Mouse (Mus musculus) CH12.LX (cell line): ENCODE measurements at regions not wholly inside any gene's neighbourhood (a gene's known extent, or its start where the extent isn't known, plus 50 kb on each side); places are given as distances from the start of the nearest gene placed in this dataset.

Source experiments
- DNase-seq: peaks from one replicate; pipeline ENCODE4 v3.0.0-alpha.2; 2013; ENCODE audit errors: extremely low read depth
- H3K27ac ChIP-seq: 2 replicates; pipeline ENCODE4 v1.5.1; 2012; ENCODE audit warnings: low read depth, mild to moderate bottlenecking, control low read depth, moderate library complexity; ENCODE audit not compliant: insufficient read depth
- H3K27me3 ChIP-seq: replicated peaks from 2 replicates; pipeline ENCODE3; 2012; ENCODE audit warnings: inconsistent platforms
- H3K36me3 ChIP-seq, 2 experiments: replicated peaks in 1 of 2; 2 replicates each; pipeline versions ENCODE3 to v1.6.1; 2012; ENCODE audit warnings: inconsistent platforms in 1 of 2, low read length in 1 of 2, mild to moderate bottlenecking in 1 of 2, mixed read lengths in 1 of 2, moderate library complexity in 1 of 2; ENCODE audit not compliant: control insufficient read depth in 1 of 2, insufficient read depth in 1 of 2
- H3K4me1 ChIP-seq, 2 experiments: 2 replicates each; pipeline ENCODE4 v1.6.1; 2012; ENCODE audit warnings: inconsistent platforms in 1 of 2, moderate library complexity in 1 of 2; ENCODE audit not compliant: insufficient read depth in 2 of 2, control insufficient read depth in 1 of 2
- H3K4me2 ChIP-seq: 2 replicates; pipeline ENCODE4 v1.6.1; 2012; ENCODE audit warnings: low read depth, mild to moderate bottlenecking, control low read depth; ENCODE audit not compliant: poor library complexity, insufficient read depth, severe bottlenecking
- H3K4me3 ChIP-seq, 3 experiments: fragments of 150-350 bp in 1 of 3; sonication (generic) in 1 of 3; replicated peaks in 1 of 3; 2 replicates each; pipeline versions ENCODE3 to v1.5.1; 2011 to 2012; ENCODE audit warnings: low read depth in 2 of 3, low read length in 2 of 3, mild to moderate bottlenecking in 2 of 3, moderate library complexity in 2 of 3, control low read depth in 1 of 3, improper control_type of control experiment in 1 of 3, inconsistent platforms in 1 of 3, mixed read lengths in 1 of 3; ENCODE audit not compliant: poor library complexity in 1 of 3
- H3K79me2 ChIP-seq: replicated peaks from 2 replicates; pipeline ENCODE4 v1.6.1; 2012; ENCODE audit warnings: mild to moderate bottlenecking, moderate library complexity; ENCODE audit not compliant: control insufficient read depth, poor library complexity, insufficient read depth, severe bottlenecking; ENCODE audit errors: extremely low read depth
- H3K9ac ChIP-seq: 2 replicates; pipeline ENCODE4 v1.6.1; 2012; ENCODE audit warnings: low read depth, mild to moderate bottlenecking, control low read depth, moderate library complexity; ENCODE audit not compliant: insufficient read depth
- H3K9me3 ChIP-seq: replicated peaks from 2 replicates; pipeline ENCODE3; 2012; ENCODE audit warnings: low read length, inconsistent platforms, mixed read lengths
- CHD1 ChIP-seq: IDR thresholded peaks from 2 replicates; pipeline ENCODE4 v1.6.1; 2012; ENCODE audit warnings: low read depth, low read length, improper control_type of control experiment, inconsistent platforms
- CHD2 ChIP-seq: IDR thresholded peaks from 2 replicates; pipeline ENCODE4 v1.6.1; 2011; ENCODE audit warnings: low read length, improper control_type of control experiment
- E2F4 ChIP-seq: IDR thresholded peaks from 2 replicates; pipeline ENCODE4 v1.6.1; 2011; ENCODE audit warnings: low read depth, low read length, improper control_type of control experiment; ENCODE audit not compliant: insufficient replicate concordance
- EP300 ChIP-seq: IDR thresholded peaks from 2 replicates; pipeline ENCODE4 v1.6.1; 2011; ENCODE audit warnings: low read length, improper control_type of control experiment
- GABPA ChIP-seq: IDR thresholded peaks from 2 replicates; pipeline ENCODE4 v1.6.1; 2012; ENCODE audit warnings: low read depth, low read length, improper control_type of control experiment, inconsistent platforms; ENCODE audit not compliant: insufficient replicate concordance
- HCFC1 ChIP-seq: IDR thresholded peaks from 2 replicates; pipeline ENCODE4 v1.6.1; 2012; ENCODE audit warnings: low read depth, mild to moderate bottlenecking, inconsistent platforms, low read length, improper control_type of control experiment
- JUND ChIP-seq: conservative IDR thresholded peaks from 2 replicates; pipeline ENCODE4 v1.6.1; 2011; ENCODE audit warnings: low read depth, low read length, improper control_type of control experiment
- KAT2A ChIP-seq: IDR thresholded peaks from 2 replicates; pipeline ENCODE4 v1.6.1; 2012; ENCODE audit warnings: low read length, improper control_type of control experiment, inconsistent platforms; ENCODE audit not compliant: insufficient replicate concordance
- MAX ChIP-seq: IDR thresholded peaks from 2 replicates; pipeline ENCODE4 v1.6.1; 2011; ENCODE audit warnings: low read length, improper control_type of control experiment
- MEF2A ChIP-seq: IDR thresholded peaks from 2 replicates; pipeline ENCODE4 v1.6.1; 2014; ENCODE audit warnings: low read depth, mild to moderate bottlenecking, inconsistent platforms, low read length, improper control_type of control experiment, borderline replicate concordance
- NELFE ChIP-seq: IDR thresholded peaks from 2 replicates; pipeline ENCODE4 v1.6.1; 2011; ENCODE audit warnings: low read depth, low read length, improper control_type of control experiment
- NRF1 ChIP-seq: IDR thresholded peaks from 2 replicates; pipeline ENCODE4 v1.6.1; 2014; ENCODE audit warnings: low read depth, mild to moderate bottlenecking, inconsistent platforms, low read length, improper control_type of control experiment, moderate library complexity
- PAX5 ChIP-seq: IDR thresholded peaks from 2 replicates; pipeline ENCODE4 v1.6.1; 2012; ENCODE audit warnings: low read length, inconsistent platforms, mixed read lengths
- POLR2AphosphoS2 ChIP-seq: IDR thresholded peaks from 2 replicates; pipeline ENCODE4 v1.6.1; 2011; ENCODE audit warnings: low read depth, low read length, improper control_type of control experiment
- RAD21 ChIP-seq: IDR thresholded peaks from 2 replicates; pipeline ENCODE4 v1.6.1; 2011; ENCODE audit warnings: low read depth, mild to moderate bottlenecking, low read length, improper control_type of control experiment, moderate library complexity
- SIN3A ChIP-seq: IDR thresholded peaks from 2 replicates; pipeline ENCODE4 v1.6.1; 2012; ENCODE audit warnings: low read length, improper control_type of control experiment, inconsistent platforms
- SMC3 ChIP-seq: IDR thresholded peaks from 2 replicates; pipeline ENCODE4 v1.6.1; 2011; ENCODE audit warnings: low read depth, low read length, improper control_type of control experiment
- TBP ChIP-seq: conservative IDR thresholded peaks from 2 replicates; pipeline ENCODE4 v1.6.1; 2011; ENCODE audit warnings: low read depth, low read length, improper control_type of control experiment
- UBTF ChIP-seq: IDR thresholded peaks from 2 replicates; pipeline ENCODE4 v1.6.1; 2012; ENCODE audit warnings: low read depth, mild to moderate bottlenecking, inconsistent platforms, low read length, improper control_type of control experiment, moderate library complexity
- USF1 ChIP-seq: IDR thresholded peaks from 2 replicates; pipeline ENCODE4 v1.6.1; 2014; ENCODE audit warnings: low read depth, mild to moderate bottlenecking, inconsistent platforms, low read length, improper control_type of control experiment
- USF2 ChIP-seq: conservative IDR thresholded peaks from 2 replicates; pipeline ENCODE4 v1.6.1; 2011; ENCODE audit warnings: low read depth, low read length, improper control_type of control experiment
- ZC3H11A ChIP-seq: IDR thresholded peaks from 2 replicates; pipeline ENCODE4 v1.6.1; 2012; ENCODE audit warnings: low read depth, mild to moderate bottlenecking, inconsistent platforms, low read length, improper control_type of control experiment
- ZKSCAN1 ChIP-seq: IDR thresholded peaks from 2 replicates; pipeline ENCODE4 v1.6.1; 2012; ENCODE audit warnings: low read depth, inconsistent platforms, low read length, improper control_type of control experiment, borderline replicate concordance
- ZMIZ1 ChIP-seq: IDR thresholded peaks from 2 replicates; pipeline ENCODE4 v1.6.1; 2012; ENCODE audit warnings: low read depth, mild to moderate bottlenecking, inconsistent platforms, low read length, improper control_type of control experiment
- dilution Hi-C: fragments of 300-500 bp; cut with MboI; formaldehyde crosslinking; loops from 2 replicates; pipeline ENCODE4 v1.14.3; 2020; ENCODE audit warnings: low sequenced_read_pairs; ENCODE audit not compliant: extremely low pct_unique_long_range_greater_than_20kb, extremely low pct_ligation_motif_present
- in situ Hi-C: fragments of 300-500 bp; cut with MboI; formaldehyde crosslinking; loops from 3 replicates; pipeline ENCODE4 v1.14.3; 2019; ENCODE audit warnings: low sequenced_read_pairs, low pct_ligation_motif_present, low pct_unique_long_range_greater_than_20kb, mixed read lengths

GRCm38 (mm10) chr11:89239891-89240290 lies 62.2 kb downstream of the Nog start:
- Histone ChIP-seq H3K27ac (no peak overlapping the region), H3K36me3 (no peaks in the 10 kb centered on the region), H3K27me3 (no peaks in the 10 kb centered on the region), H3K9me3 (peaks cover 3% of the 10 kb centered on the region), H3K9ac (no peak overlapping the region), H3K4me3 (no peak overlapping the region), H3K4me1 (peaks cover 0 to 13% of the 10 kb centered on the region in 2 experiments; a peak in 2 of 4 replicates), H3K79me2 (no peaks in the 10 kb centered on the region), H3K4me2 (no peak overlapping the region)
- dilution Hi-C loops (no loop called here), in situ Hi-C loops (no loop called here)
- DNase-seq, result no peak
- TF ChIP-seq UBTF, result no peak
- no peak for TF ChIP-seq ZKSCAN1
- TF ChIP-seq MEF2A, result no peak

- no peaks in the 10 kb centered on the region for H3K27me3 ChIP-seq
- no peaks in the 10 kb centered on the region for H3K36me3 ChIP-seq
- H3K27ac ChIP-seq, result no peak overlapping the region
- peaks cover 0 to 14% of the 10 kb centered on the region in 2 experiments; a peak in 2 of 4 replicates for H3K4me1 ChIP-seq
- DNase-seq, result peak; percentile 11
- TF ChIP-seq HCFC1, result no peak
- no peak for TF ChIP-seq MAX
- no peak for TF ChIP-seq SMC3
- TF ChIP-seq GABPA, result no peak
- no peak overlapping the region for H3K4me3 ChIP-seq
- H3K79me2 ChIP-seq, result no peaks in the 10 kb centered on the region
- no peak overlapping the region for H3K4me2 ChIP-seq
- H3K9ac ChIP-seq, result no peak overlapping the region
- in situ Hi-C loops (no loop called here), dilution Hi-C loops (no loop called here)
- H3K9me3 ChIP-seq, result peaks cover 3% of the 10 kb centered on the region
These were observed 65.2 kb downstream of the Nog start for GRCm38 (mm10) chr11:89236904-89237303.

- no peaks in the 10 kb centered on the region for H3K36me3 ChIP-seq
- dilution Hi-C loops, result no loop called here
- H3K27ac ChIP-seq, result no peak overlapping the region
- no peaks in the 10 kb centered on the region for H3K79me2 ChIP-seq
- no peak for TF ChIP-seq ZC3H11A
- no peak for TF ChIP-seq ZMIZ1
- no peak for TF ChIP-seq RAD21
- no peak for TF ChIP-seq NRF1
- TF ChIP-seq SIN3A, result no peak
- no peak for TF ChIP-seq KAT2A
- TF ChIP-seq PAX5, result no peak
- TF ChIP-seq MEF2A, result no peak
- no peak for TF ChIP-seq USF1
- TF ChIP-seq CHD2, result no peak
- no peak for TF ChIP-seq NELFE
- TF ChIP-seq EP300, result no peak
- TF ChIP-seq CHD1, result no peak
- no peak for TF ChIP-seq JUND
- no peak for TF ChIP-seq GABPA
- no peak for TF ChIP-seq TBP
- no peak for TF ChIP-seq HCFC1
- TF ChIP-seq E2F4, result no peak
- no peak for TF ChIP-seq POLR2AphosphoS2
- no peak for TF ChIP-seq USF2
- peaks cover 0 to 14% of the 10 kb centered on the region in 2 experiments; a peak in 2 of 4 replicates for H3K4me1 ChIP-seq
- no peak overlapping the region for H3K9ac ChIP-seq
- H3K9me3 ChIP-seq, result peaks cover 3% of the 10 kb centered on the region
- DNase-seq, result no peak
- no peaks in the 10 kb centered on the region for H3K27me3 ChIP-seq
- in situ Hi-C loops, result no loop called here
- H3K4me3 ChIP-seq, result no peak overlapping the region
- H3K4me2 ChIP-seq, result no peak overlapping the region
These were observed 69.2 kb downstream of the Nog start for GRCm38 (mm10) chr11:89232884-89233480.
